ENCODE assay signal across 9 mouse cellular contexts in the genomic region with DNA sequence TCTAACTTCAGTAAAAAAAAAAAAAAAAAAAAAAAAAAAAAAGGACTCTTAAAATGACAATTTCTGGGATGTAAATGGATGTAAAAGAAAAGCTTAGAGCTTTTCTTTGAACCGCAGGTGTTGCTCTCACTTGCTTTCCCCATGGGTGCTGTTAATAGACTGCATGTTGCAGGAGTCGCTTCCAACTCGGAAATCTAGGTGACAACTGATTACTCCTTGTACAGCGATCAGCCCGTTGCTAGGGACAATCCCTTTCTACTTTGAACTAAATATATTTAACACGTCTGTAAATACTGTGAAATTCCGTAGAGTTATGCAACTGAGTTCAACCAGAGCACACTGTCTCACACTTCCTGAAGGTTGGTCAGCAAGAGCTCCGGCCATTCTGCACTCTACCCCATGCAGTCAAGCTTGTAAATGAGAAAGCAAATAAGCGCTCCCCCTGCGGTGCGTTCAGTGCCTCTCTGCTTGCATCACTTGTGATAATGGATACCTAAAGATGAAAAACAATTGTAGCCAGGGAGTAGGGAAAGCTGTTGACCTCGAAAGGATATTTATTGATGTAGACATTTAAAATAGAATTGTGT.
DNase-seq lines count a peak whose midpoint lies in the region; ATAC-seq and TF ChIP-seq lines count a peak whose summit lies in the region.
"Had no signal": no experiment of that assay in that cellular context is flagged by ENCODE, and none has a peak within 500 bp of the region (broad histone marks: within the 10 kb centered on the region; RNA-seq: fewer than 3 reads in every experiment).

No protein-coding gene starts in this region.

- no peaks in the 10 kb centered on the region for H3K9me3 ChIP-seq in heart, embryonic 15.5 days (replicated peaks)
- no peaks in the 10 kb centered on the region for H3K9me3 ChIP-seq in forebrain, postnatal 0 days (ENCODE audit: low read length)
- no peaks in the 10 kb centered on the region for H3K9me3 ChIP-seq in midbrain, embryonic 12.5 days
- H3K9me3 ChIP-seq: embryonic facial prominence, embryonic 15.5 days had no signal

- no peaks in the 10 kb centered on the region for H3K36me3 ChIP-seq in heart, embryonic 15.5 days
- no peaks in the 10 kb centered on the region for H3K36me3 ChIP-seq in forebrain, postnatal 0 days (ENCODE audit: insufficient read depth)
- H3K36me3 ChIP-seq in midbrain, embryonic 12.5 days, result no peaks in the 10 kb centered on the region
- H3K36me3 ChIP-seq: embryonic facial prominence, embryonic 15.5 days had no signal

- no peak for DNase-seq in heart, postnatal 25 days (ENCODE audit: low spot score)
- DNase-seq in brain, adult 2 months (ENCODE audit: low read depth, low spot score), result peak; percentile 64
- peak; percentile 30 for DNase-seq in forebrain, postnatal 0 days
- DNase-seq in adrenal gland, adult 2 months, result no peak
- no peak for DNase-seq in gastrocnemius, postnatal 10 days

- no peak for ATAC-seq in heart, embryonic 15.5 days (replicated peaks; ENCODE audit: insufficient number of reproducible peaks, insufficient read depth, low FRiP score, low read depth)
- ATAC-seq in forebrain, postnatal 0 days, result no peak
- ATAC-seq in midbrain, embryonic 12.5 days (ENCODE audit: low FRiP score, low read depth), result peak; percentile 82
- ATAC-seq in erythroblast, adult 5-6 weeks (replicated peaks; ENCODE audit: low FRiP score, poor library complexity, severe bottlenecking), result no peak

- H3K27ac ChIP-seq in heart, embryonic 15.5 days, result no peak overlapping the region
- H3K27ac ChIP-seq in forebrain, postnatal 0 days (ENCODE audit: low read depth, low read length), result no peak overlapping the region
- no peak overlapping the region for H3K27ac ChIP-seq in midbrain, embryonic 12.5 days (replicated peaks)
- H3K27ac ChIP-seq: embryonic facial prominence, embryonic 15.5 days had no signal

- no peak overlapping the region for H3K9ac ChIP-seq in heart, embryonic 15.5 days
- 0 out of 2 replicates have a peak overlapping the region, but pooled peaks have one; percentile 1 for H3K9ac ChIP-seq in forebrain, postnatal 0 days
- H3K9ac ChIP-seq in midbrain, embryonic 12.5 days (replicated peaks), result no peak overlapping the region
- H3K9ac ChIP-seq: embryonic facial prominence, embryonic 15.5 days had no signal

- H3K4me3 ChIP-seq in heart, embryonic 15.5 days, result peak overlapping the region; percentile 35
- H3K4me3 ChIP-seq in forebrain, postnatal 0 days (ENCODE audit: low read depth, low read length), result peak overlapping the region; percentile 19; the same call in 1 of the 2 replicates
- no peak overlapping the region for H3K4me3 ChIP-seq in midbrain, embryonic 12.5 days
- H3K4me3 ChIP-seq: embryonic facial prominence, embryonic 15.5 days had no signal

- no peak for TF ChIP-seq CTCF in forebrain, postnatal 0 days (IDR thresholded peaks at IDR 0.05; ENCODE audit: low read depth)

- H3K27me3 ChIP-seq in heart, embryonic 15.5 days, result no peaks in the 10 kb centered on the region
- H3K27me3 ChIP-seq in forebrain, postnatal 0 days (ENCODE audit: insufficient read depth, low read length), result no peaks in the 10 kb centered on the region
- no peaks in the 10 kb centered on the region for H3K27me3 ChIP-seq in midbrain, embryonic 12.5 days
- H3K27me3 ChIP-seq: embryonic facial prominence, embryonic 15.5 days had no signal

- WGBS in heart, embryonic 15.5 days, result 3% methylated on average over 12 of the region's 12 CpGs
- WGBS in forebrain, postnatal 0 days, result 5% methylated on average over 12 of the region's 12 CpGs
- WGBS in midbrain, embryonic 12.5 days, result 8% methylated on average over 12 of the region's 12 CpGs

- peak overlapping the region; percentile 56 for H3K4me2 ChIP-seq in heart, embryonic 15.5 days
- peak overlapping the region; percentile 46 for H3K4me2 ChIP-seq in forebrain, postnatal 0 days (ENCODE audit: low read depth)
- H3K4me2 ChIP-seq in midbrain, embryonic 12.5 days (replicated peaks), result peak overlapping the region; percentile 39
- H3K4me2 ChIP-seq: embryonic facial prominence, embryonic 15.5 days had no signal

- no peaks in the 10 kb centered on the region for H3K4me1 ChIP-seq in heart, embryonic 15.5 days (replicated peaks)
- H3K4me1 ChIP-seq in forebrain, postnatal 0 days (ENCODE audit: insufficient read depth), result peaks cover 3% of the 10 kb centered on the region; the same call in 1 of the 2 replicates
- no peaks in the 10 kb centered on the region for H3K4me1 ChIP-seq in midbrain, embryonic 12.5 days
- H3K4me1 ChIP-seq: embryonic facial prominence, embryonic 15.5 days had no signal

- intact Hi-C loops in heart, postnatal 25 days (cut with DNase I), result no loop called here

Comparison
In these comparisons a context has a peak if more than half of its experiments do, and no peak if none do; other contexts are left out.
1. DNase-seq: peak in brain, adult 2 months (single experiment) and forebrain, postnatal 0 days (single experiment); none in heart, postnatal 25 days (single experiment), adrenal gland, adult 2 months (single experiment) and gastrocnemius, postnatal 10 days (single experiment).
2. Peak in every context shown above with its lines, with median percentiles within 50 percentile points of each other: H3K4me2 ChIP-seq.